Mouse (Mus musculus): ENCODE measurements around the gene Xpr1.

Gene Xpr1

DNA sequence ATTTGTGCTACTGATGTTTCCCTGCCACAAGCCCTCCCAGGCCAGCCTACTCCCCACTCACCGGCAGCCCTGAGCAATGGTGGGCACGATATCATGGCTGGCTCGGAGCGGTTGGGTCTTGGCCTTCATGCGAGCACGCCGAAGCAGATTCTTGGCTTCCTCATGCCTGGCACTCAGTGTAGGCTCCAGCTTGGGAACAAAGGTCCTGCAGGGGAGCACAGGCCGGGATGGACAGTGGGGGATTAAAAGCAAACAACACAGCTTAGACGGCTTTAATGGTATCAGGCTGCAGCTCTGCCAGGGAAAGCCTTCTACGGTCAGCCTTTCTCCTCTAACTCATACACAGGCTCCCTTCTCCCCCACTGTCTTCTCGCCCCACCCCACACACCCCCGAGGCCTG, 184.8 kb downstream of the Xpr1 start:
- 59% methylated on average over 12 of the region's 12 CpGs for WGBS

DNA sequence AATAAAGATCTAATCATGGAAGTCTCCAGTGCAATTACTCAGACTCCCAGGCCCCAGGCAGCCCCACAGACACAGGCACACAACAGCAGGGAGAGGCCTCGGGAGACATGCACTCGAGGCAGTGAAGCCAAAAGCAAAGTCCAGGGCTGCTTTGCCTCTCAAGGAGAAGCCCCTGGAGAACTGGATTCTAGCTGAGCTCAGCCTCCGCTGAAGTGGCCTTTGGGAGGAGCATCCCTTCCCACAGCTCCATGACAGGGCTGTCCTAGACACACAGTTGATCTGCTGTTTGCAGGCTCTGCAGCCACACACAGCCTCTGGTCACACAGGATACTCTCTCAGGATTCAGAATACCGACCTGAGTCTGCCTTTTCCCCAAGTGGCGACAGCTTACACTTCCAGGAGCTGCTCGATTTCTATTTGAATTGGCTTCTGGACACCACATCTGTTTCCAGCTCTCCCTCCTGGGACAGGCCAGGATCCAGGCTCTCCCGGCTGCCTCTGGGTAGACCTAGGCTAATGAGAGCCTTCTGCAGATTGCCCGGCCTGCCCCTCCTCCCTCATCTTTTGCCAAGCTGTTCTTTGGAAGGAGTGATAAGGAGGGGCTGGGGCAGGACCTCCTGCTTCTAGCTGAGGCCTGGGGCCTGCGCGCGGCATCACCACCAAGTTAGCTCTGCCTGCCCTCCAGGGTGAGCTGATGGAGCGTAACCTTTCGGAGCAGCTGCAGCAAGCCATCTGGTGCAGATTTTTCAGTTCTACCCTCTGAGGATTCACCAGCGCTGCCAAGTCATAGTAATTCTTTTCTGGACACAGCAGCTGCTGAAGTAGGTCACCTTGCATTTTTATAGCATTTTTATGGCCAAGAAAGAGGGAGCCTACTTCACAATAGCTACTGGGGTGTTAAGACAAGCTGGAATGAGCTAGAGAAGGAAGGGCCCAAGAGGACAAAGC, 187.5 kb downstream of the Xpr1 start:
- WGBS = 38% methylated on average over 14 of the region's 14 CpGs

Data from cerebral cortex, adult 2 months (tissue).